Mouse (Mus musculus): ENCODE measurements around the gene B4galt2. TPM values are rescaled to one million over a fixed set of nuclear protein-coding genes. Genes with fewer than 3 reads are reported as not detected.

B4galt2 gene
- polyA plus RNA-seq, 1 experiment from 2014 or later, result 9.1 TPM

DNA sequence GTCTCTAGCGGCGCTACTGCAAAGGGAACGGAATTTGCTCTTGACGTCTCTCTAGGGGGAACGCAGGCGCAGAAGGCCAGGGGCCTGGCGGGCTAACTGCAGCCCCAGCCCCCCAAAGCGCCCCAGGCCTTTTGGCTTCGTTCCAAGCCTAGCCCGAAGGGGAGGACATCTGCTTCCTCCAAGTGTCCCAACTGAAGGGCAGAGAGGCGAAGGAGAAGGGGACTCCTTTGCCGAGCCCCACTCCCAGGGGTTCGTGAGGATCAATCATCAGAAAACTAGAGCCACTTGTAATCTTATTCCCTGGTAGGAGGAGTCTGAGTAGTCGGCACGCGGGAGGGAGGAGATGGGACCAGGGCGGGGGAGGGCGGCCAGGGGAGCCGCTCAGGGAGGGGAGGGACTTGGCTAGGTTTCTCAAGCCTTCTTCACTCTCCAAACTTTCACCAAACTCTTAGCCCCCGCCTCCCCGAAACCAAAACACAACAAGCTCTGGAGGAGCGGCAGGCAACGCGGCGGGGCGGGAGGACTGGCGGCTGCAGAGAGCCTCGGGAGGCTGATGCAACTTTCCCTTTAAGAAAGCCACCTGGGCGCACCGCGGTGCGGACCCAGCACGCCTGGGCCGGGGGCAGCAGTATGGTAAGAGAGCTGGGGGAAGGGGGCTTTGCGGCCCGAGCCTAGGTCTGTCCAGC is 48.3 kb downstream of the B4galt2 start:
- Histone ChIP-seq H3K27ac (peak overlapping the region; percentile 84), H3K4me3 (peak overlapping the region; percentile 76)
- WGBS, result 1% methylated on average over 36 of the region's 36 CpGs

DNA sequence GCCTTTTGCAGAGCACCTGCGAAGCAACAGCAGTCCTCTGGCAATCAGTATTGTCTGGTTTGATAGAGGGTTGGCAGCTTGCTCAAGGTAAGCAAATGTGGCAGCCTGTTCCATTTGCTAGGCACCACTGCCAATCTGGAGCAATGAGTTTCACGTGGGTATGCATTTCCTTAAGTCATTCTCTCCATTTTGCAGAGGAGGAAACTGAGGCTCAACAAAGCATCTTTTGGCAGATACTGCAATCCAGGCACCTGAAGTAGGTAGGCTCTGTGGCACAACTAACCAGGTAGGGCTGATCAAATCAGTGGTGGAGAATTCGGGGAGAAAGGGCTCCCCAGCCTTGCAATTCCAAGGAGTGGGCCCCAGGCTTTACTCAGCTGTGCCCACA is 48.8 kb downstream of the B4galt2 start, which contains the start of gene Slc6a9:
Gene Slc6a9, plus strand, starts transcription at position 50 of the 388 bp plus-strand sequence.
- H3K4me1 ChIP-seq (replicated peaks), result peaks cover 37% of the 10 kb centered on the region
- H3K27me3 ChIP-seq, result no peaks in the 10 kb centered on the region
- peak within 1 kb of the TSS; percentile 98 for H3K4me2 ChIP-seq
- WGBS, result 28% methylated on average over 3 of the region's 3 CpGs
- ATAC-seq (replicated peaks; ENCODE audit: insufficient number of reproducible peaks, insufficient read depth, low FRiP score, low read depth), result no peak
- H3K27ac ChIP-seq, result peak within 1 kb of the TSS; percentile 84
- peak within 1 kb of the TSS; percentile 74 for H3K9ac ChIP-seq
- H3K4me3 ChIP-seq, result peak within 1 kb of the TSS; percentile 76
- H3K9me3 ChIP-seq (replicated peaks), result no peaks in the 10 kb centered on the region
- no peaks in the 10 kb centered on the region for H3K36me3 ChIP-seq

More for the DNA sequence above, 48.3 kb downstream of the B4galt2 start:
- H3K4me1 ChIP-seq (replicated peaks), result peaks cover 32% of the 10 kb centered on the region
- peak; percentile 33; the same call in 1 of the 2 replicates for ATAC-seq (replicated peaks; ENCODE audit: insufficient number of reproducible peaks, insufficient read depth, low FRiP score, low read depth)
- no peaks in the 10 kb centered on the region for H3K36me3 ChIP-seq
- H3K27me3 ChIP-seq, result no peaks in the 10 kb centered on the region
- H3K9ac ChIP-seq, result peak overlapping the region; percentile 74
- H3K4me2 ChIP-seq, result peak overlapping the region; percentile 98
- no peaks in the 10 kb centered on the region for H3K9me3 ChIP-seq (replicated peaks)

DNA sequence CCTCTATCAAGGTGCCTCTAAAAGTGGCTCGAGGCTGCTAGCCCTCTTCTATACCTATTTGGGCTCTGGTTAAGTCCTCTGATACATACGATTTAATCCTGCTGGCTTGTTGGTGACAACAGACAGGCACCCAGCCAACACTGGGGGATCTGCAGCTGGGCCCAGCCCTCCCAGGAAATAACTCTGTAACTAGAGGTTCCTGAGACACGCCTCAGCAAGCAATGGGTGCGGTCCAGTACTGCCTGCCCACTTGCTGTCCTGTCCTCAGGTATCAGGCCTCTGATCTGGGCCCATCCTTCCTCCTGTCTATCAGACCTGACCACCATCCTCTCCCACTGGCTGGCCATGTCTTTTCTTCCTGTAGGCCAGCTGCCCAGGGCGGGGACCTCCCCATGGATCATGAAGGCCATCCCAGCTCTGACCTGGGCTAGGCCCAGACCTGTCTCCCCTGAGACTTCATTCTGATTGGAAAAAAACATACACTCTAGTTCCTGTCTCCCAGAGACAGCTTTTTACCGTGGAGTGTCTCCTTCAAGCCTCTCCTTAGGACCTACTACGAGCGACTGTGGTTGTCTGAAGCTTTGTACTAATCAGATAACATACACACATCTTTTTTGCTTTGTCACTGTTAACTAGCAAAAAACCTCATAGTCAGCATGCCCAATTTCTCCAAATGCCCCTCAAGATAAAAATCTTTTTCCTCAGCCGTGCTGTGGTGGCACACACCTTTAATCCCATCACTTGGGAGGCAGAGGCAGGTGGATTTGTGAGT is 51.2 kb downstream of the B4galt2 start:
- Histone ChIP-seq H3K27me3 (no peaks in the 10 kb centered on the region), H3K4me1 (replicated peaks) (peaks cover 40% of the 10 kb centered on the region), H3K36me3 (no peaks in the 10 kb centered on the region), H3K9me3 (replicated peaks) (no peaks in the 10 kb centered on the region), H3K4me2 (no peak overlapping the region), H3K27ac (no peak overlapping the region), H3K9ac (no peak overlapping the region), H3K4me3 (no peak overlapping the region)
- ATAC-seq (replicated peaks; ENCODE audit: insufficient number of reproducible peaks, insufficient read depth, low FRiP score, low read depth), result no peak
- 53% methylated on average over 9 of the region's 9 CpGs for WGBS

DNA sequence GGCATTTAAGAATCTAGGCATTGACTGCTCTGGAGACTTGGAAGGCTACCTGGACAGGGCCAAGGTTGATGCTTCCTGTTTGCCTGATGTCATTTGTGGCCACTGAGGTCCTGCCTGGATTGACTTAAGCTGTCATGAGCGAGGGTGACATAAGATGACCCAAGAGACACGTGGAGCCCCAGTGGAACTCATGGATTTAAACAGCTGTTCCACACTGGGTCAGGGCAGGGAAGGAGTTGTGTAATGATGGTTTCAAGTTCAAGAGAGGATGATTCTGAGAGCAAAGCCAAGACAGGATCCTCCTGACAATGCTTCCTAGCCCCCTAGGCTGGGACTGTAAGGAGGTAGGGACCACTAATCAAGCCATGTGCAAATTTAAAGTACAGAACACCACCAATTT is 51.8 kb downstream of the B4galt2 start:
- 79% methylated on average over 2 of the region's 2 CpGs for WGBS
- no peak overlapping the region for H3K27ac ChIP-seq

DNA sequence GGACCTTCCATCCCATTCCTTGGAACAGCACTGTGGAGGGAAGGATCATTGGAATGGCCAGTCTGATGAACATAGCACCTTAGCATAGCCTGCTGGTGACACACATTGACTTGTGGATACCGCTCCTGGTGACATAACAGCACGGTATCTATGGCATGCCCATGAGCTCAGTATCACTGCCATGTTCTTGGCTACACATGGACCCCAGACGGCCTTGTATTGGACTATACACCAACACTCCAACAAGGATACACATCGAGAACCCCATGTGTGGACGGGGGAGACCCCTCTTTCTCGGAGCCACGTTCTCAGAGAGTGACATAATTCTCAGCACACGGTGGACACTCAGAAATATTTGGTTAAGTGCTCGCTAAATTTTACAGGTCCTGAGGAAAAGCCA is 52.5 kb downstream of the B4galt2 start:
- no peak overlapping the region for H3K4me2 ChIP-seq

More for the DNA sequence above, 51.8 kb downstream of the B4galt2 start:
- Histone ChIP-seq H3K4me3 (no peak overlapping the region), H3K4me2 (no peak overlapping the region), H3K27me3 (no peaks in the 10 kb centered on the region), H3K9me3 (replicated peaks) (no peaks in the 10 kb centered on the region), H3K9ac (no peak overlapping the region), H3K36me3 (no peaks in the 10 kb centered on the region), H3K4me1 (replicated peaks) (peaks cover 35% of the 10 kb centered on the region)
- ATAC-seq (replicated peaks; ENCODE audit: insufficient number of reproducible peaks, insufficient read depth, low FRiP score, low read depth), result no peak

DNA sequence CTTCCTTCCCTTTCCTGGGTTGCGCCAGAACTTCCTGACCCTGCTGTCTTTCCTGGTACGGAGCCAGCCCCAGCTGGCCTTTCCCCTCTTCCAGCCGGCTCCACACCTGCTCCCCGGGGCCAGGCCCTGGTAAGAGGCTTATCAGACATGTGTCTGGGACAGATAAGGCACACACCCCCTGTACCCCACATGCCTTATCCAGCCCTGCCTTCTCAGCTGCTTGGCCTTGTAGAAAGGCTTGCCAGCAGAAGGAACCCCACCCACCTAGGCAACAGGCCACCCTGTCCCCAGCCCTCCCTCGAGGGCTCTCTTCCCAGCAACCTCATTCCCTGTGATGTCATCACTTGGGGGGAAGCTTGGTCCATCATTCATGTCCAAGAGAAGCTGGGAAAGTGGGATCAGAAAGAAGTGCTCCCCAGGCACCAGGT is 53.1 kb downstream of the B4galt2 start:
- Histone ChIP-seq H3K9ac (no peak overlapping the region), H3K27me3 (no peaks in the 10 kb centered on the region), H3K36me3 (no peaks in the 10 kb centered on the region), H3K4me2 (peak overlapping the region; percentile 42), H3K27ac (no peak overlapping the region), H3K9me3 (replicated peaks) (no peaks in the 10 kb centered on the region), H3K4me3 (no peak overlapping the region), H3K4me1 (replicated peaks) (peaks cover 35% of the 10 kb centered on the region)
- 3% methylated on average over 5 of the region's 5 CpGs for WGBS
- peak; percentile 58 for ATAC-seq (replicated peaks; ENCODE audit: insufficient number of reproducible peaks, insufficient read depth, low FRiP score, low read depth)

More for the DNA sequence above, 52.5 kb downstream of the B4galt2 start:
- Histone ChIP-seq H3K36me3 (no peaks in the 10 kb centered on the region), H3K27ac (no peak overlapping the region), H3K9me3 (replicated peaks) (no peaks in the 10 kb centered on the region), H3K27me3 (no peaks in the 10 kb centered on the region), H3K4me1 (replicated peaks) (peaks cover 35% of the 10 kb centered on the region), H3K4me3 (no peak overlapping the region), H3K9ac (no peak overlapping the region)
- ATAC-seq (replicated peaks; ENCODE audit: insufficient number of reproducible peaks, insufficient read depth, low FRiP score, low read depth), result no peak
- WGBS, result 88% methylated on average over 9 of the region's 9 CpGs

DNA sequence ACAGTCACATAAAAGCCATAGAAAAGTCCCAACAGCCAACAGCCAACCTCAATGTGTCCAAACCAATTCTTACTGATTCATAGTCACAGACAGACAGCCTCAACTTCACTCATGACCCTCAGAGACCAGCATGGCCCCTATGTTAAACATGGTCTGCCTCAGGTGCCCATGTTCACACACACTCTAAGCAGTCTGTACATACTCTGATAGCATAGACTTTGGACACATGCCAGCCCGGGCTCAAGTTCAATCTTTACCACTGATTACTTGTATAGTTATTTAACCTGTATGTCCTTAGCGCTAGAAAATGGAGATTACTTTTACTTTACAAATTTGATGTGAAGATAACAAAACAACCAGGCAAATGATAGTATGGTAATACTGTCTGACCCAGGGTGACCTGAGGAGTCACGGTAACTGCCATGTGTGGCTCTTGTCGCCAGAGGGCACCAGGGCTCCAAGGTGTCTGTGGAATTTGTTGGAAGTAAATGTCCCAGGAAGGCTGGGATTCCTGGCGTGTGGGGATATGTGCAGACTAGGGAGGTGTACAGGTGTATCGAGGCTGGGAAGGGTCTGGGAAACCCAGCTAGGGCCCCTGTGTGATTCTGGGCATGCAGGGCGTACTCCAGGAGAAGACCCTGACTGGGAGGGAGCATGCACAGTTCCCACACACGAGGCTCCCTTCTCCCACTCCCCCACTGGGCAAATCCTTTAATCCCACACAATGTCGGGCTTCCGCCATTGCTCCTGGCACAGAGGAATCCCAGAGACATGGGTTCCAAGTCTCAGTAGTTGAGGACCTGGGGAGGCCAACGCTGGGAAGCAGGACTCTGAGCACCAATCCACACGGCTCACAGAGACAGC is 53.8 kb downstream of the B4galt2 start:
- Histone ChIP-seq H3K9me3 (replicated peaks) (no peaks in the 10 kb centered on the region), H3K4me3 (no peak overlapping the region; the same call in 1 of the 2 replicates), H3K9ac (no peak overlapping the region), H3K36me3 (no peaks in the 10 kb centered on the region), H3K4me1 (replicated peaks) (peaks cover 30% of the 10 kb centered on the region), H3K27ac (no peak overlapping the region), H3K4me2 (peak overlapping the region; percentile 42), H3K27me3 (no peaks in the 10 kb centered on the region)
- 7% methylated on average over 12 of the region's 12 CpGs for WGBS
- ATAC-seq (replicated peaks; ENCODE audit: insufficient number of reproducible peaks, insufficient read depth, low FRiP score, low read depth), result peak; percentile 31

DNA sequence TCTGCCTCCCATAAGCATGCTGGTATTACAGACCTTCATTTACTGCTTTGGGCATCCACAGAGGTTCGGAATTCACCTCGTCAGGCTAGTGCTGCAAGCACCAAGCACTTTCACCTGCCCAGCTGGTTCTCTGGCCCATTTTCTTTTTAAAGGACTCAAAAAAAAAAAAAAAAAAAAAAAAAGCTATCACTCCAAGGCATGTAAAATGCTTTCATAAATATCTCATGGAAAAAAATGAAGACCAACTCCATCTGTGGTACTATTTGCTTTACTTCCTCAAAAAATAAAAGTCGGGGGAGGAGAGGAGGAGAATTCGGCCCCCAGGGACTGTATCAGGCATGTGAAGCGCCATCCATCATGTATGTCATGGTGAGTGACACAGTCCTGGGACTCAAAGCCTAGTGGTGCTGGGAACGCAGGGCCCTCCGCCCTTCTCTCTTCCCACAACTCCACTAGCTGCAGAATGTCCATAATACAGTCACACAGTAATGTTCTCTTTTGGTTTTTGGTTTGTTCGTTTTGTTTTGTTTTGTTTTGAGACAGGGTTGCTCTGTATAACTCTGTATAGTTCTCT is 54.6 kb downstream of the B4galt2 start:
- H3K9me3 ChIP-seq (replicated peaks), result no peaks in the 10 kb centered on the region
- no peak overlapping the region for H3K4me3 ChIP-seq
- H3K27me3 ChIP-seq, result no peaks in the 10 kb centered on the region
- no peak overlapping the region for H3K27ac ChIP-seq
- no peak overlapping the region for H3K4me2 ChIP-seq
- ATAC-seq (replicated peaks; ENCODE audit: insufficient number of reproducible peaks, insufficient read depth, low FRiP score, low read depth), result no peak
- H3K4me1 ChIP-seq (replicated peaks), result peaks cover 27% of the 10 kb centered on the region
- WGBS, result 55% methylated on average over 8 of the region's 8 CpGs
- no peaks in the 10 kb centered on the region for H3K36me3 ChIP-seq
- no peak overlapping the region for H3K9ac ChIP-seq

Other genes with a start within 250 kb of the B4galt2 start
- gene Dmap1, start 201.2 kb downstream of the B4galt2 start, polyA plus RNA-seq (2015; fragmentation: Nextera tagmentation; extraction: Ambion mirVana), result 35.8 and 43.1 TPM in 2 replicates
- gene Gm12845, start 159.1 kb downstream of the B4galt2 start, polyA plus RNA-seq (2015; fragmentation: Nextera tagmentation; extraction: Ambion mirVana), result not detected in 2 replicates
- gene Klf17, start 117.8 kb downstream of the B4galt2 start, polyA plus RNA-seq (2015; fragmentation: Nextera tagmentation; extraction: Ambion mirVana), result not detected in 2 replicates
- 5.4 and 5.9 TPM in 2 replicates for gene Slc6a9, start 49.0 kb downstream of the B4galt2 start, polyA plus RNA-seq (2015; fragmentation: Nextera tagmentation; extraction: Ambion mirVana)
- gene Ccdc24, start 10.9 kb downstream of the B4galt2 start, polyA plus RNA-seq (2015; fragmentation: Nextera tagmentation; extraction: Ambion mirVana), result 0.29 and 0.43 TPM in 2 replicates
- gene Atp6v0b, start 3.8 kb upstream of the B4galt2 start, polyA plus RNA-seq (2015; fragmentation: Nextera tagmentation; extraction: Ambion mirVana), result 197 and 216 TPM in 2 replicates
- 9.5 and 11.5 TPM in 2 replicates for gene Dph2, start 8.5 kb upstream of the B4galt2 start, polyA plus RNA-seq (2015; fragmentation: Nextera tagmentation; extraction: Ambion mirVana)
- gene Ipo13, start 31.5 kb upstream of the B4galt2 start, polyA plus RNA-seq (2015; fragmentation: Nextera tagmentation; extraction: Ambion mirVana), result 33.4 and 48.1 TPM in 2 replicates
- gene Artn, start 46.3 kb upstream of the B4galt2 start, polyA plus RNA-seq (2015; fragmentation: Nextera tagmentation; extraction: Ambion mirVana), result 0.65 and 1.2 TPM in 2 replicates